Comparison of ENCODE assay signal across 8 mouse cellular contexts in genomic region chr7:24325675-24326128, GRCm38 (mm10). TPM values are rescaled to one million over a fixed set of nuclear protein-coding genes. Genes with fewer than 3 reads are reported as not detected.
A peak's percentile ranks its signal among the peaks of the same experiment; 100 is the strongest.
DNase-seq lines count a peak whose midpoint lies in the region; ATAC-seq lines count a peak whose summit lies in the region.

No protein-coding gene starts in this region.

- no peaks in the 10 kb centered on the region for H3K27me3 ChIP-seq in hindbrain, embryonic 13.5 days
- H3K27me3 ChIP-seq in liver, embryonic 12.5 days (replicated peaks): peaks cover 29% of the 10 kb centered on the region

- H3K4me1 ChIP-seq in hindbrain, embryonic 13.5 days (replicated peaks): peaks cover 15% of the 10 kb centered on the region
- H3K4me1 ChIP-seq in liver, embryonic 12.5 days: no peaks in the 10 kb centered on the region

- 6% methylated on average over 13 of the region's 13 CpGs for WGBS in hindbrain, embryonic 13.5 days
- WGBS in liver, embryonic 12.5 days (ENCODE audit: insufficient replicate concordance): 12% methylated on average over 13 of the region's 13 CpGs

- H3K36me3 ChIP-seq in hindbrain, embryonic 13.5 days: no peaks in the 10 kb centered on the region
- no peaks in the 10 kb centered on the region for H3K36me3 ChIP-seq in liver, embryonic 12.5 days

- H3K27ac ChIP-seq in hindbrain, embryonic 13.5 days: peak overlapping the region; percentile 50; the same call in 1 of the 2 replicates
- H3K27ac ChIP-seq in liver, embryonic 12.5 days: no peak overlapping the region

- H3K9ac ChIP-seq in hindbrain, embryonic 13.5 days: peak overlapping the region; percentile 56
- no peak overlapping the region for H3K9ac ChIP-seq in liver, embryonic 12.5 days

- peak overlapping the region; percentile 53 for H3K4me2 ChIP-seq in hindbrain, embryonic 13.5 days
- peak overlapping the region; percentile 44 for H3K4me2 ChIP-seq in liver, embryonic 12.5 days

- DNase-seq in cerebellum, postnatal 10 days: peak; percentile 16 to 28
- no peak for DNase-seq in cerebellum, postnatal 4 days (ENCODE audit: low spot score in 2 of 2)
- DNase-seq in embryo, embryonic 10.5 days (ENCODE audit: low spot score): peak; percentile 69
- peak; percentile 54 for DNase-seq in retina, embryonic 14.5 days (ENCODE audit: low spot score)
- DNase-seq in cerebellum, postnatal 36 days: no peak
- no peak for DNase-seq in gastrocnemius, adult 8-10 months (ENCODE audit: low spot score in 2 of 2)

- ATAC-seq in hindbrain, embryonic 13.5 days (ENCODE audit: low FRiP score): peak; percentile 67; the same call in 1 of the 2 replicates
- ATAC-seq in liver, embryonic 12.5 days: no peak

- peak overlapping the region; percentile 30 for H3K4me3 ChIP-seq in hindbrain, embryonic 13.5 days
- no peak overlapping the region for H3K4me3 ChIP-seq in liver, embryonic 12.5 days

- H3K9me3 ChIP-seq in hindbrain, embryonic 13.5 days: peaks cover 11% of the 10 kb centered on the region; the same call in 1 of the 2 replicates
- peaks cover 8% of the 10 kb centered on the region; the same call in 1 of the 2 replicates for H3K9me3 ChIP-seq in liver, embryonic 12.5 days (replicated peaks)

RNA-seq across cellular contexts. Expression of gene Tescl, which starts 8.0 kb away (rescaled TPM):
- 0.19 TPM in 1 of 2 replicates, not detected in the other for polyA plus RNA-seq in hindbrain, embryonic 13.5 days (2015; fragmentation: Nextera tagmentation; extraction: Ambion mirVana)
- polyA plus RNA-seq in liver, embryonic 12.5 days (2016; fragmentation: Nextera tagmentation; extraction: Ambion mirVana): not detected in 2 replicates
- not detected for total RNA-seq in gastrocnemius, adult 8-10 months (2022)

RNA-seq across cellular contexts. Expression of gene Zfp94, which starts 9.2 kb away (rescaled TPM):
- polyA plus RNA-seq in hindbrain, embryonic 13.5 days (2015; fragmentation: Nextera tagmentation; extraction: Ambion mirVana): 18.5 and 20.7 TPM in 2 replicates
- 3.0 and 3.6 TPM in 2 replicates for polyA plus RNA-seq in liver, embryonic 12.5 days (2016; fragmentation: Nextera tagmentation; extraction: Ambion mirVana)
- total RNA-seq in gastrocnemius, adult 8-10 months (2022): 1 to 10 TPM; 1.7 to 3.1 (median 2.9) TPM

RNA-seq across cellular contexts. Expression of gene Lypd5, which starts 23.3 kb away (rescaled TPM):
- not detected in 2 replicates for polyA plus RNA-seq in hindbrain, embryonic 13.5 days (2015; fragmentation: Nextera tagmentation; extraction: Ambion mirVana)
- not detected in 2 replicates for polyA plus RNA-seq in liver, embryonic 12.5 days (2016; fragmentation: Nextera tagmentation; extraction: Ambion mirVana)
- not detected for total RNA-seq in gastrocnemius, adult 8-10 months (2022)

RNA-seq across cellular contexts. Expression of gene Zfp61, which starts 24.7 kb away (rescaled TPM):
- polyA plus RNA-seq in hindbrain, embryonic 13.5 days (2015; fragmentation: Nextera tagmentation; extraction: Ambion mirVana): 44.1 and 50.3 TPM in 2 replicates
- polyA plus RNA-seq in liver, embryonic 12.5 days (2016; fragmentation: Nextera tagmentation; extraction: Ambion mirVana): 7.1 and 7.7 TPM in 2 replicates
- total RNA-seq in gastrocnemius, adult 8-10 months (2022): 1 to 10 TPM; 2.8 to 4.9 (median 3.3) TPM

RNA-seq across cellular contexts. Expression of gene Kcnn4, which starts 44.4 kb away (rescaled TPM):
- 1.2 and 1.5 TPM in 2 replicates for polyA plus RNA-seq in hindbrain, embryonic 13.5 days (2015; fragmentation: Nextera tagmentation; extraction: Ambion mirVana)
- 159 and 161 TPM in 2 replicates for polyA plus RNA-seq in liver, embryonic 12.5 days (2016; fragmentation: Nextera tagmentation; extraction: Ambion mirVana)
- under 1 TPM; 0.17 to 0.74 (median 0.24) TPM for total RNA-seq in gastrocnemius, adult 8-10 months (2022)

Comparison
In these comparisons a context has a peak if more than half of its experiments do, and no peak if none do; other contexts are left out.
1. DNase-seq: peak in cerebellum, postnatal 10 days (2 of 2), embryo, embryonic 10.5 days (single experiment) and retina, embryonic 14.5 days (single experiment); none in cerebellum, postnatal 4 days (0 of 2), cerebellum, postnatal 36 days (0 of 2) and gastrocnemius, adult 8-10 months (0 of 2).